Mouse (Mus musculus) heart, adult 8-10 months (tissue): ENCODE measurements around the gene Rasgrp3. TPM values are rescaled to one million over a fixed set of nuclear protein-coding genes. Genes with fewer than 3 reads are reported as not detected.
"Not testable (repeated sequence)": the region's sequence is repeated elsewhere in the genome, so short reads cannot be mapped to it uniquely, and the experiment has no call there.

Experiments used
- DNase-seq: peaks from one replicate; pipeline ENCODE4 v3.0.0; 2022; ENCODE audit warnings: low spot score
- total RNA-seq, 4 experiments: library from RNA; stranded (reverse); gene quantifications; 2 replicates each; pipeline ENCODE4 v1.2.4; 2022

The Rasgrp3 gene
- total RNA-seq, 4 experiments from 2014 or later: 19.3 to 34.3 (median 30.2) TPM

DNA sequence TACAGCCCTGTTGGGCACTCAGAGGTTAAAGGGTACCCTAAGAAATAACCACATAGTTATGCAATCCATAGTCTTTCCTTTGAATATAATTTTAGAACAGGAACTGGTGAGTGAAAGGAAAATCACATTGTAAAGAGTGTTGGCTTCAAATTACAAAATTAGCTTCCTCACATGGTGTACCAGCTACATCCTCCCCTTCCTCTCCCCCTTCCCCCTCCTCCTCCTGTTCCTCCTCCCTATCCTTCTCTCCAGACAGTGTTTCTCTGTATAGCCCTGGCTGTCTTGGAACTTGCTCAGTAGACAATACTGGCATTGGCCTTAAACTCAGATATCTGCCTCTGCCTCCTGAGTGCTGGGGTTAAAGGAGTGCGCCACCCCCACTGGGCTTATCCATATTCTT, 26.1 kb downstream of the Rasgrp3 start:
- DNase-seq: no peak

- DNase-seq: not testable (repeated sequence)
Measured at GRCm38 (mm10) chr17:75463223-75463622, 27.5 kb downstream of the Rasgrp3 start.

DNA sequence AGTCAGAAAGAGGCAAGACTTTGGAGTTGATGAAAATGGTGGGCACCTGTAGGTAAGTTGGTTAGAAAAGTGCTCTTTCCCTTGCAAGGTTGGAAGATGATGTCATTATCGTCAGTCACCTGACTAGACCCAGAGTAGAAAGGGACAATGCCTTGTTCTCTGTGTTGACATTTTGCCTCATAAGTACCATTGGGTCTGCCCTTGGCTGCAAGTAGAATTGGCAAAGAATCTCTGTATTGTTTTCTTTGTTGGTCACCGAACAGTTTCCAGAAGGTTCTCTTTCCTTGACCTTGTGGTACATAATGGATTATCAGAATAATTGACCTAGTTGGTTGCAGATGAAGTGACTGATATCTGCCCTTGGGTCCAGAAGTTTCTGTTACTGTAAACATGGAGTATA, 27.9 kb downstream of the Rasgrp3 start:
- DNase-seq: no peak

- DNase-seq: no peak
Measured at GRCm38 (mm10) chr17:75464331-75464982, 28.8 kb downstream of the Rasgrp3 start.

GRCm38 (mm10) chr17:75464983-75465634, 29.4 kb downstream of the Rasgrp3 start:
- DNase-seq: peak; percentile 85

DNA sequence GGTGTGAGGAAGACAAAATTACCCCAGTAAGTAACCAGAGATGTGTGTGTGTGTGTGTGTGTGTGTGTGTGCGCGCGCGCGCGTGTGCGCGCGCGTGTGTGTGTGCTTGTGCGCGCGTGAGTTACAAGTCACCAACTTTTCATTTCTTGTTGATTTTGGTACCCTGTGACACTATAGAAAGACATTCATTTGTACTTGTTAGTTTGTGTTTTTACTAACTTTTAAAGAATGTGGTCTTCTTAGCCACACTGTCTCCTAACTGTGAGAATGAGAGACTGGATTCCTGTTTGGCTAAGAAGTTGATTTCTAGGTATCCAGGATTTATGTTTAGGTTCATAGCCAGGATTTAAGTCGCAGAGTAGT, 29.9 kb downstream of the Rasgrp3 start:
- DNase-seq: no peak

GRCm38 (mm10) chr17:75466948-75467347, 31.3 kb downstream of the Rasgrp3 start:
- no peak for DNase-seq

DNA sequence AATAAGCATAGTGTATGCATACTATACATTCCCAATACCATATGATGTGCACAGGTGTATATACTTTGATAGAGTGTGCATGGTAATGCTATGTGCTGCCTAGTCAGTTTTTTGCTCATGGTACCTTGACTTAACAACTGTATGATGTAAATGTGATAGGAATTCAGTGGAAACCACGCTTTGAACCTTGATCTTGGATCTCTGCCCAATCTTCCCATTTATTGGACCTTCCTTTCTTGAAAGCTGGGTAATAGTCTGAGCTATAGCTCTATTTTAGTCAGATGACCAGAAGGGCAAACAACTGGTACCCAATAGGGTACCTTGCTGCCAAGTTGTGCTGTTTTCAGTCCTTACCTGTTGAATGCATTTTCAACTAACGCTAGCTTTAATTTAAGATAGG, 31.8 kb downstream of the Rasgrp3 start:
- DNase-seq: no peak

- no peak for DNase-seq
Measured at GRCm38 (mm10) chr17:75468479-75469114, 32.9 kb downstream of the Rasgrp3 start.

DNA sequence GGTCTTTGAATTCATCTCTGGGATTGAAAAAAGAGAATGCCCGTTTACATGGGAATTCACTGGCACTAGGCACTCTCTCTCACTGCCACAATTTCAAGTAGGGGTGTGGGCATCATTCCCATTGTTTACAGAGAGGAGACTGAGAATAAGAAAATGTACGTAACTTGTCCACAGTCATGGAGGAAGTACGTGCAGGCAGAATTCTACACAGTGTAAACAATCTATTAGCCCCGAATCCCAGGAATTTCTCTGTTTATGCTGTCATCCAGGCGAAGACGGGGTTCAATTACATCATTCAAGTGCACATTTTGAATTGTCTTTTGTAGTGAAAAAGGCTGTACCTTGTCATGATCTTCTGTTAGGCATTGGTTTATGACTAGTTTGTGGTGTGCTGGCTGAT, 34.6 kb downstream of the Rasgrp3 start:
- no peak for DNase-seq

GRCm38 (mm10) chr17:75470885-75471610, 35.4 kb downstream of the Rasgrp3 start:
- DNase-seq: no peak

DNA sequence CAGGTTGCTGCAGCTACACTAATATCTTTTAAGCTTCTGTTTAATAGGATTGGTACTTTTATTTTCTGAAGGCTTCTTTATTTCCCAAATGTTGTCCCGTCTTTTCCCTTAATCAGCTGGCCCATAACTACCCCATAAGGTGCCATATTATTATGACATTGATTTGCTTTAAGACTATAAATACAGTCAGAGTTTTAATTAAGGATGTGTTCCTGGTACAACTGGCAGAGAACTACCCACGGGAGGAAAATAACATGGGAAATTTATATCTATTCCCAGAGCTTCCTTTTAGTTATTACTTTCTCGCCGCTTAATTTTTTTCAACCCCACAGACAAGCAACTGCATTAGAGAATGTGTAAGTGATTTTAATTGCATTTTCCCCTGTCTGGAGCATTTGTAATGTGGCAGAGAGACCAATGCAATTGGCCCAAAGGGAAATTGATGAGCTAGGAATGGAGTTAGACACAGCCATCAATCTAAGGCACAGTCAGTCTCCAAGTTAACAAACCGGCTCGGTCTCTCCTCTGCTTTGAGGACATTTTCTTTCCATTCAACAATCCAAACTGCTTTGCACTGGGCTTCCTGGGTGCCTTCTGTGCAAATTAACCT, 36.1 kb downstream of the Rasgrp3 start:
- no peak for DNase-seq

GRCm38 (mm10) chr17:75472379-75472778, 36.7 kb downstream of the Rasgrp3 start:
- no peak for DNase-seq

- no peak for DNase-seq
Measured at GRCm38 (mm10) chr17:75475985-75476384, 40.3 kb downstream of the Rasgrp3 start.

DNA sequence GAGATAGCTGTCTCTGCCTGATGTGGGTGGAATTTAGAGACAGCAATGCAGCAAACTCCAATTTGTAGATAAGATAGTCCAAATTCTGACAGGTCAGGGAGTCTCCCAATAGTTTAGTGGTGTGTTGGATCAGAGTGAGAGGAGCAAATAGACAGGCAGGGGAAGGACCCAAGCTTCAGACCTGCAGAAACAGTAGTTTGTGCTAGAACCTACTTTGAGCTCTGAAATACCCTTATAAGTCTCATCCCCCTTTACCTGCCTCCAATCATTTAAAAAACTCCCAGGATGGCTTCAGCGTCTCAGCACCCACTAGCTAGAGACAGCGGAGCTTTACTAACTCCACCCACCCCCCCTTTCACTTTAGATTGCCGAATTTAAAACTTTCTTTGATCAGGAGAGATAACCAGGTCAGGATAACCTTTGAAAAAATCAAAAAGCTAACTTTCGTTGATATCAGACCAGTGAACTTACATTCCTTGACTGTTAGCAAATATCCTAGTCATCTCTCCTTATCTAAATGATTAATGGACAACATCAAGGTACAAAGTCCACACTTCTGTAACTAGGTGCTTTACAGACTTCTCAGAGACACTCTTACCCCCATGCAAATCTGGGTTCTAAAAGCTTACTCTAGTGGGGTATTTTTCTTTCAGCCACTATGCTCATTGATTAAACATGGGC, 41.2 kb downstream of the Rasgrp3 start:
- no peak for DNase-seq

- no peak for DNase-seq
Measured at GRCm38 (mm10) chr17:75477655-75478054, 42.0 kb downstream of the Rasgrp3 start.

DNA sequence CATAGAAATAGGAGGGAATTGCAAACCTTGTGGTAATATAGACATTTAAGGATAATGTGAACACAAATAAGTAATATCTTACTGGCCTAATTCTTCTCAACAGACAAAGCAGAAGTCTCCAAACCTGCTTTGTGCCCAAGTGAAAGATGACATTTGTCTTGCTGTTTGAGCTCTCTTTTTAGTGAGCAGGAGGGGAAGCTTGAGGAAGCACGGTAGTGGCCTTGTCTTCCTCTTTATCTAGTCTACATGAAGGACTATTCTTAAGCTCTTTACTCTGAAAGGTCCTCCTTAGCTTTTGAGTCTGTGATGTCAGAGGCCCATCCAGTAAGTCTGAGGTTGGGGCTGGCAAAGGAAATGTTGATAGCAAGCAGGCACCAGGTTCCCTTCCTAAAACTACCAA, 43.1 kb downstream of the Rasgrp3 start:
- DNase-seq: no peak

- DNase-seq: no peak
Measured at GRCm38 (mm10) chr17:75479663-75480062, 44.0 kb downstream of the Rasgrp3 start.

- no peak for DNase-seq
Measured at GRCm38 (mm10) chr17:75480379-75480778, 44.7 kb downstream of the Rasgrp3 start.

- no peak for DNase-seq
Measured at GRCm38 (mm10) chr17:75486205-75486604, 50.5 kb downstream of the Rasgrp3 start.

- no peak for DNase-seq
Measured at GRCm38 (mm10) chr17:75495213-75495612, 59.5 kb downstream of the Rasgrp3 start.
